Comparison of ENCODE assay signal across 9 mouse cellular contexts in genomic region chr4:63404205-63404604, GRCm38 (mm10). TPM values are rescaled to one million over a fixed set of nuclear protein-coding genes. Genes with fewer than 3 reads are reported as not detected.
DNase-seq lines count a peak whose midpoint lies in the region; ATAC-seq and TF ChIP-seq lines count a peak whose summit lies in the region.
"Had no signal": no experiment of that assay in that cellular context is flagged by ENCODE, and none has a peak within 500 bp of the region (broad histone marks: within the 10 kb centered on the region; RNA-seq: fewer than 3 reads in every experiment).

No protein-coding gene starts in this region.

- peaks cover 0 to 51% of the 10 kb centered on the region in 2 experiments; a peak in 2 of 4 replicates for H3K36me3 ChIP-seq in MEL (ENCODE audit: control insufficient read depth in 1 of 2, insufficient read depth in 2 of 2, low read length in 2 of 2)
- H3K36me3 ChIP-seq in intestine, embryonic 14.5 days (ENCODE audit: control insufficient read depth, insufficient read depth, low read length): no peaks in the 10 kb centered on the region; the same call in 1 of the 2 replicates
- H3K36me3 ChIP-seq: midbrain, embryonic 12.5 days had no signal

- no peak for TF ChIP-seq POLR2A in MEL (IDR thresholded peaks at IDR 0.05; ENCODE audit: control insufficient read depth in 1 of 2, insufficient read depth in 1 of 2, low read depth in 1 of 2, low read length in 2 of 2, poor library complexity in 1 of 2)

- H3K79me2 ChIP-seq in MEL (ENCODE audit: control insufficient read depth, insufficient read depth, low read length, poor library complexity): peaks cover 6% of the 10 kb centered on the region; the same call in 1 of the 2 replicates

- no peak for TF ChIP-seq CTCF in MEL (IDR thresholded peaks at IDR 0.05 in 2 of 3, conservative IDR thresholded peaks at IDR 0.05 in 1 of 3; ENCODE audit: control insufficient read depth in 1 of 3, insufficient read depth in 1 of 3, low read depth in 2 of 3, low read length in 3 of 3, poor library complexity in 1 of 3, severe bottlenecking in 1 of 3)
- no peak for TF ChIP-seq CTCF in left cerebral cortex, adult 2 months (IDR thresholded peaks at IDR 0.05)

- WGBS in intestine, embryonic 14.5 days: 51% methylated on average over 7 of the region's 7 CpGs

- intact Hi-C loops in left cerebral cortex, adult 2 months (cut with DNase I): no loop called here

- H3K27ac ChIP-seq in MEL (ENCODE audit: control insufficient read depth, low read depth, low read length): peak overlapping the region; percentile 56
- H3K27ac ChIP-seq in intestine, embryonic 14.5 days (ENCODE audit: low read depth): peak overlapping the region; percentile 92; the same call in 1 of the 2 replicates
- H3K27ac ChIP-seq in left cerebral cortex, adult 2 months: no peak overlapping the region

- no peak for TF ChIP-seq RAD21 in MEL (IDR thresholded peaks at IDR 0.05; ENCODE audit: low read depth, low read length)

- peak overlapping the region; percentile 30 for H3K9ac ChIP-seq in MEL (ENCODE audit: control insufficient read depth, low read depth, low read length, poor library complexity, severe bottlenecking)
- no peak overlapping the region for H3K9ac ChIP-seq in intestine, embryonic 14.5 days (ENCODE audit: low read length)
- H3K9ac ChIP-seq: midbrain, embryonic 12.5 days had no signal

- ATAC-seq in intestine, embryonic 14.5 days (replicated peaks; ENCODE audit: low FRiP score, low TSS enrichment, low read depth): no peak

- peaks cover 14 to 82% of the 10 kb centered on the region in 2 experiments for H3K4me1 ChIP-seq in MEL (ENCODE audit: control insufficient read depth in 1 of 2, insufficient read depth in 2 of 2, low read length in 2 of 2)
- peaks cover 62% of the 10 kb centered on the region for H3K4me1 ChIP-seq in intestine, embryonic 14.5 days (replicated peaks; ENCODE audit: control insufficient read depth, insufficient read depth, low read length)

- peak overlapping the region in 1 of 2 experiments; percentile 19; a peak in 3 of 4 replicates for H3K4me3 ChIP-seq in MEL (ENCODE audit: control insufficient read depth in 1 of 2, insufficient read depth in 1 of 2, low read depth in 2 of 2, low read length in 2 of 2)
- H3K4me3 ChIP-seq in intestine, embryonic 14.5 days (ENCODE audit: low read depth, low read length): no peak overlapping the region
- no peak overlapping the region for H3K4me3 ChIP-seq in left cerebral cortex, adult 2 months
- H3K4me3 ChIP-seq: midbrain, embryonic 12.5 days had no signal

- no peaks in the 10 kb centered on the region for H3K9me3 ChIP-seq in MEL (replicated peaks; ENCODE audit: insufficient read depth, low read length)
- no peaks in the 10 kb centered on the region for H3K9me3 ChIP-seq in intestine, embryonic 14.5 days (ENCODE audit: control insufficient read depth, low read length)
- H3K9me3 ChIP-seq: midbrain, embryonic 12.5 days had no signal

- H3K27me3 ChIP-seq in MEL (ENCODE audit: control insufficient read depth in 1 of 2, insufficient read depth in 2 of 2, low read length in 2 of 2): no peaks in the 10 kb centered on the region
- H3K27me3 ChIP-seq in intestine, embryonic 14.5 days (replicated peaks; ENCODE audit: control insufficient read depth, insufficient read depth, low read length): no peaks in the 10 kb centered on the region
- H3K27me3 ChIP-seq: midbrain, embryonic 12.5 days had no signal

- peak; percentile 39 for DNase-seq in adrenal gland, postnatal 14 days
- DNase-seq in adrenal gland, adult 8-10 months: no peak
- peak; percentile 34 for DNase-seq in MEL (ENCODE audit: low read depth, low spot score)
- no peak for DNase-seq in intestine, embryonic 14.5 days (ENCODE audit: low spot score)
- DNase-seq in natural killer cell, adult 2 months (ENCODE audit: low spot score in 2 of 2): peak; percentile 79 to 85
- no peak for DNase-seq in left cerebral cortex, adult 2 months (ENCODE audit: extremely low spot score in 1 of 2, low spot score in 2 of 2)
- no peak for DNase-seq in adrenal gland, adult 2 months
- DNase-seq in urinary bladder, postnatal 10 days (ENCODE audit: low spot score): no peak

- peak overlapping the region; percentile 61; the same call in 1 of the 2 replicates for H3K4me2 ChIP-seq in intestine, embryonic 14.5 days (ENCODE audit: low read length)

- TF ChIP-seq EP300 in MEL (IDR thresholded peaks at IDR 0.05; ENCODE audit: low read depth in 1 of 2, low read length in 2 of 2): no peak

TF ChIP-seq in MEL, 35 proteins besides CTCF, POLR2A, EP300 and RAD21:
- TF ChIP-seq BHLHE40 (IDR thresholded peaks at IDR 0.05; ENCODE audit: borderline replicate concordance, low read depth, low read length): no peak
- TF ChIP-seq UBTF (IDR thresholded peaks at IDR 0.05; ENCODE audit: borderline replicate concordance, insufficient read depth, low read depth, low read length): no peak
- no peak for TF ChIP-seq RCOR1 (IDR thresholded peaks at IDR 0.05; ENCODE audit: low read depth, low read length)
- no peak for TF ChIP-seq NELFE (IDR thresholded peaks at IDR 0.05; ENCODE audit: low read depth, low read length)
- no peak for TF ChIP-seq NRF1 (IDR thresholded peaks at IDR 0.05; ENCODE audit: insufficient read depth, low read depth, low read length, poor library complexity, severe bottlenecking)
- TF ChIP-seq TBP (IDR thresholded peaks at IDR 0.05; ENCODE audit: low read depth, low read length): no peak
- TF ChIP-seq TCF12 (IDR thresholded peaks at IDR 0.05; ENCODE audit: low read depth, low read length): no peak
- TF ChIP-seq USF2 (IDR thresholded peaks at IDR 0.05; ENCODE audit: borderline replicate concordance in 1 of 2, insufficient read depth in 1 of 2, low read depth in 1 of 2, low read length in 2 of 2): no peak
- TF ChIP-seq MAFK (IDR thresholded peaks at IDR 0.05; ENCODE audit: borderline replicate concordance, low read depth, low read length): no peak
- TF ChIP-seq MAZ (IDR thresholded peaks at IDR 0.05; ENCODE audit: low read depth, low read length): no peak
- TF ChIP-seq POLR2AphosphoS2 (IDR thresholded peaks at IDR 0.05; ENCODE audit: low read length): no peak
- no peak for TF ChIP-seq ETS1 (IDR thresholded peaks at IDR 0.05; ENCODE audit: low read depth, low read length)
- no peak for TF ChIP-seq ELF1 (IDR thresholded peaks at IDR 0.05; ENCODE audit: low read depth, low read length)
- TF ChIP-seq POLR2AphosphoS5 (IDR thresholded peaks at IDR 0.05; ENCODE audit: borderline replicate concordance, low read depth, low read length): no peak
- TF ChIP-seq GATA1 (IDR thresholded peaks at IDR 0.05; ENCODE audit: low read depth, low read length): no peak
- no peak for TF ChIP-seq CHD1 (IDR thresholded peaks at IDR 0.05; ENCODE audit: low read depth, low read length)
- no peak for TF ChIP-seq USF1 (IDR thresholded peaks at IDR 0.05; ENCODE audit: low read depth, low read length)
- no peak for TF ChIP-seq MXI1 (IDR thresholded peaks at IDR 0.05; ENCODE audit: low read depth, low read length)

RNA-seq across cellular contexts. Expression of gene Akna, which starts 1.1 kb away (rescaled TPM):
- total RNA-seq in adrenal gland, postnatal 14 days (2021): 4.4 and 16.1 TPM in 2 replicates
- total RNA-seq in adrenal gland, adult 8-10 months (2022): 1 to 10 TPM; 4.4 to 9.9 (median 7.0) TPM
- total RNA-seq in MEL (2012; rRNA removed): 3.9 and 6.2 TPM in 2 replicates
- 10 to 100 TPM in 1 of 2 experiments, not detected in 1; 14.1 TPM for polyA plus RNA-seq in MEL (2012; ENCODE audit: insufficient read depth in 1 of 2, insufficient read length in 2 of 2, low read depth in 1 of 2, low replicate concordance in 2 of 2, missing spikeins in 1 of 2)
- 6.4 and 6.8 TPM in 2 replicates for polyA plus RNA-seq in intestine, embryonic 14.5 days (2014; fragmentation: Nextera tagmentation; extraction: Ambion mirVana)
- total RNA-seq in left cerebral cortex, adult 2 months (2021): 1 to 10 TPM; 3.4 TPM
- 1 to 10 TPM; 3.9 to 4.7 TPM for total RNA-seq in adrenal gland, adult 2 months (2021)
- polyA plus RNA-seq in adrenal gland, adult 2 months (2012; rRNA removed): 5.1 and 5.6 TPM in 2 replicates

RNA-seq across cellular contexts. Expression of gene Orm2, which starts 42.0 kb away (rescaled TPM):
- total RNA-seq in adrenal gland, postnatal 14 days (2021): 1.1 and 1.9 TPM in 2 replicates
- 1 to 10 TPM in 3 of 4 experiments, under 1 TPM in 1; 0.74 to 4.3 (median 2.8) TPM for total RNA-seq in adrenal gland, adult 8-10 months (2022)
- not detected in 2 replicates for total RNA-seq in MEL (2012; rRNA removed)
- polyA plus RNA-seq in MEL (2012; ENCODE audit: insufficient read depth in 1 of 2, insufficient read length in 2 of 2, low read depth in 1 of 2, low replicate concordance in 2 of 2, missing spikeins in 1 of 2): not detected
- polyA plus RNA-seq in intestine, embryonic 14.5 days (2014; fragmentation: Nextera tagmentation; extraction: Ambion mirVana): not detected in 2 replicates
- not detected for total RNA-seq in left cerebral cortex, adult 2 months (2021)
- 1 to 10 TPM; 3.9 to 8.2 TPM for total RNA-seq in adrenal gland, adult 2 months (2021)
- polyA plus RNA-seq in adrenal gland, adult 2 months (2012; rRNA removed): 0.51 and 1.1 TPM in 2 replicates
- polyA plus RNA-seq: midbrain, embryonic 12.5 days had no signal

RNA-seq across cellular contexts. Expression of gene Orm3, which starts 48.2 kb away (rescaled TPM):
- total RNA-seq in adrenal gland, postnatal 14 days (2021): 6.6 and 8.0 TPM in 2 replicates
- total RNA-seq in adrenal gland, adult 8-10 months (2022): 10 to 100 TPM in 1 of 4 experiments, 1 to 10 TPM in 3; 6.4 to 14.0 (median 8.7) TPM
- total RNA-seq in MEL (2012; rRNA removed): not detected in 2 replicates
- not detected for polyA plus RNA-seq in MEL (2012; ENCODE audit: insufficient read depth in 1 of 2, insufficient read length in 2 of 2, low read depth in 1 of 2, low replicate concordance in 2 of 2, missing spikeins in 1 of 2)
- not detected in 2 replicates for polyA plus RNA-seq in intestine, embryonic 14.5 days (2014; fragmentation: Nextera tagmentation; extraction: Ambion mirVana)
- not detected for total RNA-seq in left cerebral cortex, adult 2 months (2021)
- total RNA-seq in adrenal gland, adult 2 months (2021): 10 to 100 TPM; 11.7 to 12.3 TPM
- 1.8 and 2.2 TPM in 2 replicates for polyA plus RNA-seq in adrenal gland, adult 2 months (2012; rRNA removed)
- polyA plus RNA-seq: midbrain, embryonic 12.5 days had no signal

RNA-seq across cellular contexts. Expression of gene Orm1, which starts 59.8 kb away (rescaled TPM):
- 7.2 and 16.7 TPM in 2 replicates for total RNA-seq in adrenal gland, postnatal 14 days (2021)
- total RNA-seq in adrenal gland, adult 8-10 months (2022): 10 to 100 TPM; 18.5 to 49.4 (median 27.4) TPM
- total RNA-seq in MEL (2012; rRNA removed): not detected in 2 replicates
- not detected for polyA plus RNA-seq in MEL (2012; ENCODE audit: insufficient read depth in 1 of 2, insufficient read length in 2 of 2, low read depth in 1 of 2, low replicate concordance in 2 of 2, missing spikeins in 1 of 2)
- not detected in 2 replicates for polyA plus RNA-seq in intestine, embryonic 14.5 days (2014; fragmentation: Nextera tagmentation; extraction: Ambion mirVana)
- not detected for total RNA-seq in left cerebral cortex, adult 2 months (2021)
- total RNA-seq in adrenal gland, adult 2 months (2021): 10 to 100 TPM; 38.2 to 61.8 TPM
- 13.8 and 18.0 TPM in 2 replicates for polyA plus RNA-seq in adrenal gland, adult 2 months (2012; rRNA removed)
- polyA plus RNA-seq: midbrain, embryonic 12.5 days had no signal

Comparison
In these comparisons a context has a peak if more than half of its experiments do, and no peak if none do; other contexts are left out.
1. DNase-seq: peak in adrenal gland, postnatal 14 days (single experiment), MEL (single experiment) and natural killer cell, adult 2 months (2 of 2); none in adrenal gland, adult 8-10 months (single experiment), intestine, embryonic 14.5 days (single experiment), left cerebral cortex, adult 2 months (0 of 2), adrenal gland, adult 2 months (single experiment) and urinary bladder, postnatal 10 days (single experiment).